Mouse (Mus musculus): ENCODE data around the gene Nrde2.

- no peak for TF ChIP-seq POLR2A (IDR thresholded peaks at IDR 0.05; ENCODE audit: extremely low read depth, insufficient read depth, low read length)
- no peak for TF ChIP-seq CTCF (IDR thresholded peaks at IDR 0.05; ENCODE audit: extremely low read depth, insufficient read depth, low read length)
These were observed 15.7 kb downstream of the Nrde2 start for GRCm38 (mm10) chr12:100143737-100144136.

Data from cortical plate, adult 2 months (tissue).